Mouse (Mus musculus) limb, embryonic 12.5 days (tissue): ENCODE data around the gene Gm11168. TPM values are rescaled to one million over a fixed set of nuclear protein-coding genes. Genes with fewer than 3 reads are reported as not detected.
"Not testable (repeated sequence)": the region's sequence is repeated elsewhere in the genome, so short reads cannot be mapped to it uniquely, and the experiment has no call there.

ENCODE experiments used
- ATAC-seq: fragments of 200-750 bp; cut with Nextera tagmentation; 2 replicates; pipeline ENCODE4 v1.8.0; 2017; ENCODE audit warnings: low read depth, moderate TSS enrichment; ENCODE audit not compliant: insufficient number of reproducible peaks, insufficient read depth, low FRiP score, low TSS enrichment
- H3K27ac ChIP-seq: fragments of 300-500 bp; sonication (generic); 2 replicates; pipeline ENCODE4 v1.5.1; 2016; ENCODE audit warnings: mild to moderate bottlenecking, moderate library complexity
- H3K27me3 ChIP-seq: fragments of 300-500 bp; sonication (generic); 2 replicates; pipeline ENCODE4 v1.6.1; 2016; ENCODE audit warnings: mild to moderate bottlenecking, moderate library complexity
- H3K36me3 ChIP-seq: fragments of 300-500 bp; sonication (generic); 2 replicates; pipeline ENCODE4 v1.6.1; 2016; ENCODE audit warnings: mild to moderate bottlenecking, moderate library complexity
- H3K4me1 ChIP-seq: fragments of 300-500 bp; sonication (generic); replicated peaks from 2 replicates; pipeline ENCODE4 v1.6.1; 2016
- H3K4me2 ChIP-seq: fragments of 300-500 bp; sonication (generic); 2 replicates; pipeline ENCODE4 v1.6.1; 2016; ENCODE audit warnings: mild to moderate bottlenecking, moderate library complexity
- H3K4me3 ChIP-seq: fragments of 300-500 bp; sonication (generic); replicated peaks from 2 replicates; pipeline ENCODE4 v1.5.1; 2016; ENCODE audit warnings: mild to moderate bottlenecking
- H3K9ac ChIP-seq: fragments of 300-500 bp; sonication (generic); replicated peaks from 2 replicates; pipeline ENCODE4 v1.6.1; 2016; ENCODE audit warnings: mild to moderate bottlenecking, moderate library complexity
- H3K9me3 ChIP-seq: fragments of 300-500 bp; sonication (generic); 2 replicates; pipeline ENCODE4 v1.6.1; 2016; ENCODE audit warnings: mild to moderate bottlenecking, moderate library complexity
- WGBS: fragments of 180-500 bp; shearing (Covaris S2); methylation state at CpG from one replicate; pipeline ENCODE4 v1.1.7; 2016; 5-methylcytosine and 5-hydroxymethylcytosine counted together
- polyA plus RNA-seq: library from polyadenylated mRNA; unstranded; fragments of >200 nt; fragmentation: Nextera tagmentation; extraction: Ambion mirVana; gene quantifications from 2 replicates; pipeline ENCODE4 v1.2.1, GENCODE M21; 2016

Gene Gm11168
- not detected in 2 replicates for polyA plus RNA-seq

DNA sequence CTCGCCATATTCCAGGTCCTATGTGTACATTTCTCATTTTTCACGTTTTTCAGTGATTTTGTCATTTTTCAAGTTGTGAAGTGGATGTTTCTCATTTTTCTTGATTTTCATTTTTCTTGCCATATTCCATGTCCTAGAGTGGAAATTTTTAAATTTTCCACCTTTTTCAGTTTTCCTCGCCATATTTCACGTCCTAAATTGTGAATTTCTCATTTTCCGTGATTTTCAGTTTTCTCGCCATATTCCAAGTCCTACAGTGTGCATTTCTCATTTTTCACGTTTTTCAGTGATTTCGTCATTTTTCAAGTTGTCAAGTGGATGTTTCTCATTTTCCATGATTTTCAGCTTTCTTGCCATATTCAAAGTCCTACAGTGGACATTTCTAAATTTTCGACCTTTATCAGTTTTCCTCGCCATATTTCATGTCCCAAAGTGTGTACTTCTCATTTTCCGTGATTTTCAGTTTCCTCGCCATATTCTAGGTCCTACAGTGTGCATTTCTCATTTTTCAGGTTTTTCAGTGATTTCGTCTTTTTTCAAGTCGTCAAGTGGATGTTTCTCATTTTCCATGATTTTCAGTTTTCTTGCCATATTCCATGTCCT lies at the start of gene Gm11168:
Gene Gm11168, plus strand, starts transcription at position 553 of the 603 bp plus-strand sequence.
- H3K4me2 ChIP-seq, H3K27me3 ChIP-seq, H3K4me1 ChIP-seq, ATAC-seq, H3K27ac ChIP-seq, H3K9ac ChIP-seq, H3K36me3 ChIP-seq, H3K9me3 ChIP-seq, H3K4me3 ChIP-seq: not testable (repeated sequence)
- 73% methylated on average over 6 of the region's 14 CpGs for WGBS

DNA sequence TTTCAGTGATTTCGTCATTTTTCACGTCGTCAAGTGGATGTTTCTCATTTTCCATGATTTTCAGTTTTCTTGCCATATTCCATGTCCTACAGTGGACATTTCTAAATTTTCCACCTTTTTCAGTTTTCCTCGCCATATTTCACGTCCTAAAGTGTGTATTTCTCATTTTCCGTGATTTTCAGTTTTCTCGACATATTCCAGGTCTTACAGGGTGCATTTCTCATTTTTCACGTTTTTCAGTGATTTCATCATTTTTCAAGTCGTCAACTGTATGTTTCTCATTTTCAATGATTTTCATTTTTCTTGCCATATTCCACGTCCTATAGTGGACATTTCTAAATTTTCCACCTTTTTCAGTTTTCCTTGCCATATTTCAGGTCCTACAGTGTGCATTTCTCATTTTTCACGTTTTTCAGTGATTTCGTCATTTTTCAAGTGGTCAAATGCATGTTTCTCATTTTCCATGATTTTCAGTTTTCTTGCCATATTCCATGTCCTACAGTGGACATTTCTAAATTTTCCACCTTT lies 2.6 kb upstream of the Gm11168 start, which contains the start of gene Gm10722:
Gene Gm10722, plus strand, starts transcription at position 478 of the 528 bp plus-strand sequence.
- H3K4me3 ChIP-seq, H3K9ac ChIP-seq, ATAC-seq, H3K4me1 ChIP-seq, H3K27me3 ChIP-seq, H3K27ac ChIP-seq, H3K4me2 ChIP-seq, H3K36me3 ChIP-seq, H3K9me3 ChIP-seq: not testable (repeated sequence)
- WGBS, result 73% methylated on average over 12 of the region's 12 CpGs

DNA sequence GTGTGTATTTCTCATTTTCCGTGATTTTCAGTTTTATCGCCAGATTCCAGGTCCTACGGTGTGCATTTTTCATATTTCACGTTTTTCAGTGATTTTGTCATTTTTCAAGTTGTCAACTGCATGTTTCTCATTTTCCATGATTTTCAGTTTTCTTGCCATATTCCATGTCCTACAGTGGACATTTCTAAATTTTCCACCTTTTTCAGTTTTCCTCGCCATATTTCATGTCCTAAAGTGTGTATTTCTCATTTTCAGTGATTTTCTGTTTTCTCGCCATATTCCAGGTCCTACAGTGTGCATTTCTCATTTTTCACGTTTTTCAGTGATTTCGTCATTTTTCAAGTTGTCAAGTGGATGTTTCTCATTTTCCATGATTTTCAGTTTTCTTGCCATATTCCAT lies 2.1 kb upstream of the Gm11168 start:
- H3K4me3 ChIP-seq, H3K9ac ChIP-seq, H3K9me3 ChIP-seq, H3K4me1 ChIP-seq, H3K36me3 ChIP-seq, ATAC-seq, H3K4me2 ChIP-seq, H3K27me3 ChIP-seq, H3K27ac ChIP-seq: not testable (repeated sequence)
- WGBS, result 65% methylated on average over 8 of the region's 8 CpGs

DNA sequence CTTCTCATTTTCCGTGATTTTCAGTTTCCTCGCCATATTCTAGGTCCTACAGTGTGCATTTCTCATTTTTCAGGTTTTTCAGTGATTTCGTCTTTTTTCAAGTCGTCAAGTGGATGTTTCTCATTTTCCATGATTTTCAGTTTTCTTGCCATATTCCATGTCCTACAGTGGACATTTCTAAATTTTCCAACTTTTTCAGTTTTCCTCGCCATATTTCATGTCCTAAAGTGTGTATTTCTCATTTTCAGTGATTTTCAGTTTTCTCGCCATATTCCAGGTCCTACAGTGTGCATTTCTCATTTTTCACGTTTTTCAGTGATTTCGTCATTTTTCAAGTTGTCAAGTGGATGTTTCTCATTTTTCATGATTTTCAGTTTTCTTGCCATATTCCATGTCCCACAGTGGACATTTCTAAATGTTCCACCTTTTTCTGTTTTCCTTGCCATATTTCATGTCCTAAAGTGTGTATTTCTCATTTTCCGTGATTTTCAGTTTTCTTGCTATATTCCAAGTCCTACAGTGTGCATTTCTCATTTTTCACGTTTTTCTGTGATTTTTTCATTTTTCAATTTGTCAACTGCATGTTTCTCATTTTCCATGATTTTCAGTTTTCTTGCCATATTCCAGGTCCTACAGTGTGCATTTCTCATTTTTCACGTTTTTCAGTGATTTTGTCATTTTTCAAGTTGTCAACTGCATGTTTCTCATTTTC lies 1.0 kb upstream of the Gm11168 start:
- 70% methylated on average over 9 of the region's 11 CpGs for WGBS
- H3K4me3 ChIP-seq, H3K4me2 ChIP-seq, H3K36me3 ChIP-seq, H3K27me3 ChIP-seq, H3K9me3 ChIP-seq, H3K4me1 ChIP-seq, H3K9ac ChIP-seq, H3K27ac ChIP-seq: not testable (repeated sequence)
- peak; percentile 93 for ATAC-seq

DNA sequence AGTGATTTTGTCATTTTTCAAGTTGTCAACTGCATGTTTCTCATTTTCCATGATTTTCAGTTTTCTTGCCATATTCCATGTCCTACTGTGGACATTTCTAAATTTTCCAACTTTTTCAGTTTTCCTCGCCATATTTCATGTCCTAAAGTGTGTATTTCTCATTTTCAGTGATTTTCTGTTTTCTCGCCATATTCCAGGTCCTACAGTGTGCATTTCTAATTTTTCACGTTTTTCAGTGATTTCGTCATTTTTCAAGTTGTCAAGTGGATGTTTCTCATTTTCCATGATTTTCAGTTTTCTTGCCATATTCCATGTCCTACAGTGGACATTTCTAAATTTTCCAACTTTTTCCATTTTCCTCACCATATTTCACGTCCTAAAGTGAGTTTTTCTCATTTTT lies 3.0 kb downstream of the Gm11168 start:
- not testable (repeated sequence) for ATAC-seq, H3K4me1 ChIP-seq, H3K27me3 ChIP-seq, H3K27ac ChIP-seq, H3K9me3 ChIP-seq, H3K4me2 ChIP-seq, H3K4me3 ChIP-seq, H3K9ac ChIP-seq, H3K36me3 ChIP-seq
- WGBS, result 81% methylated on average over 1 of the region's 5 CpGs

DNA sequence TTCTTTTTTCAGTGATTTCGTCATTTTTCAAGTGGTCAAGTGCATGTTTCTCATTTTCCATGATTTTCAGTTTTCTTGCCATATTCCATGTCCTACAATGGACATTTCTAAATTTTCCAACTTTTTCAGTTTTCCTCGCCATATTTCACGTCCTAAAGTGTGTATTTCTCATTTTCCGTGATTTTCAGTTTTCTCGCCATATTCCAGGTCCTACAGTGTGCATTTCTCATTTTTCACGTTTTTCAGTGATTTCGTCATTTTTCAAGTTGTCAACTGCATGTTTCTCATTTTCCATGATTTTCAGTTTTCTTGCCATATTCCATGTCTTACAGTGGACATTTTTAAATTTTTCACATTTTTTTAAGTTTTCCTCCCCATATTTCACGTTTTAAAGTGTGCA lies 3.5 kb downstream of the Gm11168 start:
- H3K27me3 ChIP-seq, H3K36me3 ChIP-seq, H3K9ac ChIP-seq, H3K4me3 ChIP-seq, H3K9me3 ChIP-seq, H3K4me2 ChIP-seq, H3K4me1 ChIP-seq, H3K27ac ChIP-seq: not testable (repeated sequence)
- ATAC-seq, result peak; percentile 71; the same call in 1 of the 2 replicates
- WGBS, result 71% methylated on average over 8 of the region's 8 CpGs

DNA sequence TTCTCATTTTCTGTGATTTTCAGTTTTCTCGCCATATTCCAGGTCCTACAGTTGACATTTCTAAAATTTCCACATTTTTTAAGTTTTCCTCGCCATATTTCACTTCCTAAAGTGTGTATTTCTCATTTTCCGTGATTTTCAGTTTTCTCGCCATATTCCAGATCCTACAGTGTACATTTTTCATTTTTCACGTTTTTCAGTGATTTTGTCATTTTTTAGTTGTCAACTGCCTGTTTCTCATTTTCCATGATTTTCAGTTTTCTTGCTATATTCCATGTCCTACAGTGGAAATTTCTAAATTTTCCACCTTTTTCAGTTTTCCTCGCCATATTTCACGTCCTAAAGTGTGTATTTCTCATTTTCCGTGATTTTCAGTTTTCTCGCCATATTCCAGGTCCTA lies 4.1 kb downstream of the Gm11168 start:
- not testable (repeated sequence) for H3K9me3 ChIP-seq, ATAC-seq

DNA sequence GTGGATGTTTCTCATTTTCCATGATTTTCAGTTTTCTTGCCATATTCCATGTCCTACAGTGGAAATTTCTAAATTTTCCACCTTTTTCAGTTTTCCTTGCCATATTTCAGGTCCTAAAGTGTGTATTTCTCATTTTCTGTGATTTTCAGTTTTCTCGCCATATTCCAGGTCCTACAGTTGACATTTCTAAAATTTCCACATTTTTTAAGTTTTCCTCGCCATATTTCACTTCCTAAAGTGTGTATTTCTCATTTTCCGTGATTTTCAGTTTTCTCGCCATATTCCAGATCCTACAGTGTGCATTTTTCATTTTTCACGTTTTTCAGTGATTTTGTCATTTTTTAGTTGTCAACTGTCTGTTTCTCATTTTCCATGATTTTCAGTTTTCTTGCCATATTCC lies 6.2 kb downstream of the Gm11168 start:
- H3K9ac ChIP-seq, H3K4me2 ChIP-seq, H3K27ac ChIP-seq, H3K36me3 ChIP-seq, H3K4me3 ChIP-seq, H3K9me3 ChIP-seq, H3K27me3 ChIP-seq, H3K4me1 ChIP-seq: not testable (repeated sequence)
- ATAC-seq, result 0 out of 2 replicates have a peak, but pooled peaks have one; percentile 54
- WGBS, result no CpG with 5 or more reads among the region's 5 CpGs

More for the DNA sequence above, 4.1 kb downstream of the Gm11168 start:
- not testable (repeated sequence) for H3K36me3 ChIP-seq, H3K4me3 ChIP-seq, H3K9ac ChIP-seq, H3K4me1 ChIP-seq, H3K4me2 ChIP-seq, H3K27me3 ChIP-seq, H3K27ac ChIP-seq
- 81% methylated on average over 8 of the region's 9 CpGs for WGBS

DNA sequence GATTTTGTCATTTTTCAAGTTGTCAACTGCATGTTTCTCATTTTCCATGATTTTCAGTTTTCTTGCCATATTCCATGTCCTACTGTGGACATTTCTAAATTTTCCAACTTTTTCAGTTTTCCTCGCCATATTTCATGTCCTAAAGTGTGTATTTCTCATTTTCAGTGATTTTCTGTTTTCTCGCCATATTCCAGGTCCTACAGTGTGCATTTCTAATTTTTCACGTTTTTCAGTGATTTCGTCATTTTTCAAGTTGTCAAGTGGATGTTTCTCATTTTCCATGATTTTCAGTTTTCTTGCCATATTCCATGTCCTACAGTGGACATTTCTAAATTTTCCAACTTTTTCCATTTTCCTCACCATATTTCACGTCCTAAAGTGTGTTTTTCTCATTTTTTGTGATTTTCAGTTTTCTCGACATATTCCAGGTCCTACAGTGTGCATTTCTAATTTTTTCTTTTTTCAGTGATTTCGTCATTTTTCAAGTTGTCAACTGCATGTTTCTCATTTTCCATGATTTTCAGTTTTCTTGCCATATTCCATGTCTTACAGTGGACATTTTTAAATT lies 9.0 kb downstream of the Gm11168 start:
- not testable (repeated sequence) for ATAC-seq, H3K4me1 ChIP-seq, H3K36me3 ChIP-seq, H3K27me3 ChIP-seq, H3K27ac ChIP-seq, H3K4me2 ChIP-seq, H3K9me3 ChIP-seq, H3K4me3 ChIP-seq, H3K9ac ChIP-seq
- 83% methylated on average over 3 of the region's 7 CpGs for WGBS

DNA sequence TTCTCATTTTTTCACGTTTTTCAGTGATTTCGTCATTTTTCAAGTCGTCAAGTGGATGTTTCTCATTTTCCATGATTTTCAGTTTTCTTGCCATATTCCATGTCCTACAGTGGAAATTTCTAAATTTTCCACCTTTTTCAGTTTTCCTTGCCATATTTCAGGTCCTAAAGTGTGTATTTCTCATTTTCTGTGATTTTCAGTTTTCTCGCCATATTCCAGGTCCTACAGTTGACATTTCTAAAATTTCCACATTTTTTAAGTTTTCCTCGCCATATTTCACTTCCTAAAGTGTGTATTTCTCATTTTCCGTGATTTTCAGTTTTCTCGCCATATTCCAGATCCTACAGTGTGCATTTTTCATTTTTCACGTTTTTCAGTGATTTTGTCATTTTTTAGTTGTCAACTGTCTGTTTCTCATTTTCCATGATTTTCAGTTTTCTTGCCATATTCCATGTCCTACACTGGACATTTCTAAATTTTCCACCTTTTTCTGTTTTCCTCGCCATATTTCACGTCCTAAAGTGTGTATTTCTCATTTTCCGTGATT lies 9.7 kb downstream of the Gm11168 start, which contains the start of gene Gm10721:
Gene Gm10721, plus strand, starts transcription at position 408 of the 547 bp plus-strand sequence.
- H3K36me3 ChIP-seq, H3K27ac ChIP-seq, H3K4me1 ChIP-seq, H3K4me2 ChIP-seq, H3K27me3 ChIP-seq, H3K4me3 ChIP-seq, H3K9me3 ChIP-seq, H3K9ac ChIP-seq: not testable (repeated sequence)
- no CpG with 5 or more reads among the region's 11 CpGs for WGBS
- ATAC-seq, result peak; percentile 64; the same call in 1 of the 2 replicates

DNA sequence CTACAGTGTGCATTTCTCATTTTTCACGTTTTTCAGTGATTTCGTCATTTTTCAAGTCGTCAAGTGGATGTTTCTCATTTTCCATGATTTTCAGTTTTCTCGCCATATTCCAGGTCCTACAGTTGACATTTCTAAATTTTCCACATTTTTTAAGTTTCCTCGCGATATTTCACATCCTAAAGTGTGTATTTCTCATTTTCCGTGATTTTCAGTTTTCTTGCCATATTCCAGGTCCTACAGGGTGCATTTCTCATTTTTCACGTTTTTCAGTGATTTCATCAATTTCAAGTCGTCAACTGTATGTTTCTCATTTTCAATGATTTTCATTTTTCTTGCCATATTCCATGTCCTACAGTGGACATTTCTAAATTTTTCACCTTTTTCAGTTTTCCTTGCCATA lies 12.2 kb downstream of the Gm11168 start, which contains the start of gene Gm10720:
Gene Gm10720, plus strand, starts transcription at position 301 of the 400 bp plus-strand sequence.
- H3K9ac ChIP-seq, H3K4me2 ChIP-seq, H3K27ac ChIP-seq, ATAC-seq, H3K36me3 ChIP-seq, H3K4me3 ChIP-seq, H3K4me1 ChIP-seq, H3K27me3 ChIP-seq, H3K9me3 ChIP-seq: not testable (repeated sequence)
- 71% methylated on average over 5 of the region's 9 CpGs for WGBS
